Mouse (Mus musculus): ENCODE measurements around the gene Gm21913. TPM values are rescaled to one million over a fixed set of nuclear protein-coding genes. Genes with fewer than 3 reads are reported as not detected.
"Not testable (repeated sequence)": the region's sequence is repeated elsewhere in the genome, so short reads cannot be mapped to it uniquely, and the experiment has no call there.

Gene Gm21913
- total RNA-seq (2014; fragmentation: Nextera tagmentation), result not detected in 2 replicates
- not detected in 2 replicates for total RNA-seq (2017)

- not testable (repeated sequence) for ATAC-seq (replicated peaks; ENCODE audit: low FRiP score, low TSS enrichment, poor library complexity, severe bottlenecking)
These were observed at the start of gene Gm21913 for GRCm38 (mm10) chrY:74623596-74623995. Gene Gm21913 (plus strand): TSS chrY:74623896.

Other genes with a start within 250 kb of the Gm21913 start
- not detected in 2 replicates for gene Gm29110, start 153.4 kb upstream of the Gm21913 start, total RNA-seq (2014; fragmentation: Nextera tagmentation)
- gene Gm29110, start 153.4 kb upstream of the Gm21913 start, total RNA-seq (2017), result not detected in 2 replicates

All from megakaryocyte-erythroid progenitor cell, adult 5-6 weeks (primary cell).